Mouse (Mus musculus): Measurements from ENCODE around the gene Wnt5b. TPM values are rescaled to one million over a fixed set of nuclear protein-coding genes. Genes with fewer than 3 reads are reported as not detected.
A peak's percentile ranks its signal among the peaks of the same experiment; 100 is the strongest.

Wnt5b gene
- total RNA-seq, 2 experiments from 2014 or later = 0.64 to 2.3 TPM

- no peak overlapping the region for H3K27ac ChIP-seq
- TF ChIP-seq CTCF (IDR thresholded peaks at IDR 0.05) = no peak
- intact Hi-C loops (cut with DNase I) = no loop called here
- DNase-seq = no peak
- H3K4me3 ChIP-seq = no peak overlapping the region
These were observed 78.0 kb downstream of the Wnt5b start for GRCm38 (mm10) chr6:119466161-119466560.

- DNase-seq = no peak
- H3K27ac ChIP-seq = no peak overlapping the region
- H3K4me3 ChIP-seq = no peak overlapping the region
- no peak for TF ChIP-seq CTCF (IDR thresholded peaks at IDR 0.05)
- intact Hi-C loops (cut with DNase I) = no loop called here
These were observed 83.8 kb downstream of the Wnt5b start for GRCm38 (mm10) chr6:119460391-119460790.

GRCm38 (mm10) chr6:119459041-119459440 is 85.1 kb downstream of the Wnt5b start:
- no peak for DNase-seq
- intact Hi-C loops (cut with DNase I) = no loop called here
- TF ChIP-seq CTCF (IDR thresholded peaks at IDR 0.05) = no peak
- no peak overlapping the region for H3K4me3 ChIP-seq
- H3K27ac ChIP-seq = no peak overlapping the region

GRCm38 (mm10) chr6:119458166-119458565 is 86.0 kb downstream of the Wnt5b start:
- intact Hi-C loops (cut with DNase I) = no loop called here

GRCm38 (mm10) chr6:119451981-119452499 is 92.1 kb downstream of the Wnt5b start:
- intact Hi-C loops (cut with DNase I) = no loop called here

More at GRCm38 (mm10) chr6:119458166-119458565, 86.0 kb downstream of the Wnt5b start:
- no peak for TF ChIP-seq CTCF (IDR thresholded peaks at IDR 0.05)
- Histone ChIP-seq H3K27ac (no peak overlapping the region), H3K4me3 (no peak overlapping the region)
- DNase-seq = no peak

GRCm38 (mm10) chr6:119450965-119451943 is 92.9 kb downstream of the Wnt5b start:
- no peak for TF ChIP-seq CTCF (IDR thresholded peaks at IDR 0.05)
- intact Hi-C loops (cut with DNase I) = no loop called here
- Histone ChIP-seq H3K4me3 (peak overlapping the region; percentile 70), H3K27ac (no peak overlapping the region)
- DNase-seq = no peak

More at GRCm38 (mm10) chr6:119451981-119452499, 92.1 kb downstream of the Wnt5b start:
- H3K27ac ChIP-seq = peak overlapping the region; percentile 49
- H3K4me3 ChIP-seq = peak overlapping the region; percentile 70
- no peak for TF ChIP-seq CTCF (IDR thresholded peaks at IDR 0.05)
- DNase-seq = peak; percentile 55

- H3K27ac ChIP-seq = no peak overlapping the region
- H3K4me3 ChIP-seq = peak overlapping the region; percentile 55
- intact Hi-C loops (cut with DNase I) = no loop called here
- peak; percentile 57 for TF ChIP-seq CTCF (IDR thresholded peaks at IDR 0.05)
- DNase-seq = peak; percentile 71
These were observed 95.1 kb downstream of the Wnt5b start for GRCm38 (mm10) chr6:119449060-119449499.

- intact Hi-C loops (cut with DNase I) = no loop called here
- H3K4me3 ChIP-seq = peak overlapping the region; percentile 55
- TF ChIP-seq CTCF (IDR thresholded peaks at IDR 0.05) = no peak
These were observed 95.7 kb downstream of the Wnt5b start for GRCm38 (mm10) chr6:119448321-119449059.

GRCm38 (mm10) chr6:119445671-119446607 is 98.2 kb downstream of the Wnt5b start:
- no peak for TF ChIP-seq CTCF (IDR thresholded peaks at IDR 0.05)
- Histone ChIP-seq H3K4me3 (no peak overlapping the region), H3K27ac (no peak overlapping the region)
- intact Hi-C loops (cut with DNase I) = no loop called here
- peak; percentile 59 for DNase-seq

More at GRCm38 (mm10) chr6:119448321-119449059, 95.7 kb downstream of the Wnt5b start:
- H3K27ac ChIP-seq = no peak overlapping the region
- no peak for DNase-seq

- DNase-seq = peak; percentile 78
- H3K4me3 ChIP-seq = peak overlapping the region; percentile 3; the same call in 1 of the 2 replicates
- peak; percentile 98 for TF ChIP-seq CTCF (IDR thresholded peaks at IDR 0.05)
- intact Hi-C loops (cut with DNase I) = loop anchor here (1.0 kb wide), 1 partner anchor 224 kb away; no protein-coding TSS in a partner anchor
- peak overlapping the region; percentile 9; the same call in 1 of the 2 replicates for H3K27ac ChIP-seq
These were observed 100.2 kb downstream of the Wnt5b start for GRCm38 (mm10) chr6:119443742-119444645.

All from gastrocnemius, adult 2 months (tissue).